Mouse (Mus musculus) erythroblast, embryonic 14.5 days (primary cell): ENCODE measurements around the gene Qrich2. TPM values are rescaled to one million over a fixed set of nuclear protein-coding genes. Genes with fewer than 3 reads are reported as not detected.

Experiments
- H3K27me3 ChIP-seq: 2 replicates; pipeline ENCODE4 v1.6.1; 2012; ENCODE audit warnings: inconsistent platforms; ENCODE audit not compliant: control insufficient read depth
- H3K36me3 ChIP-seq: 2 replicates; pipeline ENCODE4 v1.6.1; 2012; ENCODE audit warnings: mild to moderate bottlenecking, inconsistent platforms; ENCODE audit not compliant: control insufficient read depth
- H3K4me1 ChIP-seq: 2 replicates; pipeline ENCODE4 v1.6.1; 2012; ENCODE audit warnings: inconsistent platforms; ENCODE audit not compliant: control insufficient read depth
- H3K4me3 ChIP-seq: replicated peaks from 2 replicates; pipeline ENCODE3; 2012; ENCODE audit warnings: moderate library complexity, mild to moderate bottlenecking, inconsistent platforms
- H3K9me3 ChIP-seq: 2 replicates; pipeline ENCODE4 v1.6.1; 2012; ENCODE audit warnings: low read length, inconsistent platforms, mixed read lengths; ENCODE audit not compliant: control insufficient read depth
- GATA1 ChIP-seq: IDR thresholded peaks from 2 replicates; pipeline ENCODE4 v1.6.1; 2012; ENCODE audit warnings: low read length, inconsistent platforms, mixed read lengths
- TAL1 ChIP-seq: IDR thresholded peaks from 3 replicates; pipeline ENCODE4 v1.6.1; 2012; ENCODE audit warnings: low read length, inconsistent platforms, mixed read lengths
- polyA plus RNA-seq: library from polyadenylated mRNA; stranded (reverse); fragments of >175 nt; gene quantifications from 2 replicates; pipeline ENCODE4 v1.2.3, GENCODE M21; 2012

Qrich2 gene
- polyA plus RNA-seq, 1 experiment: not detected

DNA sequence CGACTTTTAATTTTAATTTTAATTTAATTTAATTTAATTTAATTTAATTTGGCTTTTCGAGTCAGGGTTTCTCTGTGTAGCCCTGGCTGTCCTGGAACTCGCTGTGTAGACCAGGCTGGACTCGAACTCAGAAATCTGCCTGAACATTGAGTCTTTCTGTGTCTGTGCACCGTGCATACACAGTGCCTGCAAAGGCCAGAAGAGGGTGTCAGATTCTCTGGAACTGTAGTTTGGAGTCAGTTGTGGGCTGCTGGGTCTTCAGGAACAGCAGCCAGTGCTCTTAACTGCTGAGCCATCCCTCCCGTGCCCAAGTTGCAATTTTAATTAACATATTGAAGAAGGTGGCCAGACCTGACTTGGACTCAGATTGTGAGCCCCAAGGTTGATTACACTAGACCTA, 25.3 kb upstream of the Qrich2 start:
- H3K4me3 ChIP-seq: peak overlapping the region; percentile 86
- TF ChIP-seq GATA1: no peak
- no peak for TF ChIP-seq TAL1
- H3K9me3 ChIP-seq: peaks cover 6% of the 10 kb centered on the region; the same call in 1 of the 2 replicates
- H3K36me3 ChIP-seq: peaks cover 13% of the 10 kb centered on the region
- H3K27me3 ChIP-seq: no peaks in the 10 kb centered on the region
- peaks cover 38% of the 10 kb centered on the region for H3K4me1 ChIP-seq

DNA sequence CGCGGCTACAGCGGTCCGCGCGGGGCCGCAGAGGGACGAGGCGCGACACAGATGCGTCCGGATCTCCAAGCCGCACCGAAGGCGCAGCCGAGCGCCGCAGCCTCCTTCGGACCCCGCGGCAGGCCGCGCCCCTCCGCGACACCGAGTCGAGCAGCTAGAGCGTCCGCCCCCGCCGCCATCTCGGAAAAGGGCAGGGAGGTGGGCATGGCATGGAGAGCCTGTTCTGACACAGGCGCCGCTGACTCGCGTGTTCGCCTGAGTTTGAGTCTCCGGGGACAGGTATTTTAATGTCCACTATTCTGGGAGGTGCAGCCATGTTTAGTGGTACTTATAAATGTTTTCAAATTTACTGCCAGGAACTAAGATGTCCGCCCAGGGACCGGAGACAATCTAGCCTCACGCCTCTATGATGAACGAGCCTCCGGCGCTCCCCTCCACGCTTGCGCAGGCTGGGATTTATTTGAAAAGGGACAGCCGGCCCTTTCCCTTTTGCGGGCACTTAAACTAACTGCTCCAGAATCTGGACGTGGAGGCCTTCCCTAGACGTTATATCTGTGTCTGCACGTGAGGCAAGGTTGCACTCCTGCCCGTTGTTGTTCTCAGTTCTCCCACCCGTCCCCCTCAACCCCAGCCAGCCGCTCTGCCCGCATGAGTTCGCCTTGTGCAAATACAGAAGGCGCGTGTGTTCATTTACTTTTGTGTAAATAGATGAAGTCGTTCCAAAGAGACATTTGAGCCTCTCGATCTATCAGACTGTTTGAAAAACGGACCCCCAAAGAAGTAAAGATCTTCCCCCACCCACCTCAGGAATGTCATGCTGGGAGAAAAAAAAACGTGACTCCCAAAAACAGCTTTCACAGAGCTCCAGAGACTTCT, 24.4 kb upstream of the Qrich2 start:
- TF ChIP-seq GATA1 (no peak), TAL1 (no peak)
- H3K36me3 ChIP-seq: peaks cover 21% of the 10 kb centered on the region

DNA sequence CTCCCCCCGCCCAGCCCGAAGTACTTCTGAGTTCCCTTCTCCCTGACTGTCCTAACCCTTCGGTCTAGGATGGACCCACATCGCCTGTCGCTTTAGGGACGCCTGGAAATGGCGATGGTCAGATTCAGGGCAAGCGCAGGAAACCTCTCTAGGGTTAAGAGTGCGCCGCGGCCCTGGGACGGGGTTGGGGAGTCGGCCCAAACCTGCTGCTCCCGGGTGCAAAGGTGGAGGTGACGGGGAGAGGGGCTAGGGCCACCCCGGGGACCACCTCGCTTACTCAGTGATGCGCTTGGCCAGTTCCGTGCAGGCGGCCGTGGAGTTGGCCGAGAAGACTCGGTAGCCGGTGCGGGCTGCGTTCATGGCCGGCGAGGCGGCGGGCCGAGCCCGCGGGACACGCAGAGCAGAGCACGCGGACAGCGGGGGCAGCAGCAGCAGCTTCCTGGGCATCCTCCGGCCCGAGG, 23.8 kb upstream of the Qrich2 start:
- TF ChIP-seq GATA1: no peak
- no peak for TF ChIP-seq TAL1
- Histone ChIP-seq H3K4me3 (peak overlapping the region; percentile 86), H3K27me3 (no peaks in the 10 kb centered on the region), H3K4me1 (peaks cover 38% of the 10 kb centered on the region), H3K36me3 (peaks cover 28% of the 10 kb centered on the region), H3K9me3 (peaks cover 6% of the 10 kb centered on the region; the same call in 1 of the 2 replicates)

More for the DNA sequence above, 24.4 kb upstream of the Qrich2 start:
- H3K4me1 ChIP-seq: peaks cover 38% of the 10 kb centered on the region
- H3K9me3 ChIP-seq: peaks cover 6% of the 10 kb centered on the region; the same call in 1 of the 2 replicates
- H3K4me3 ChIP-seq: peak overlapping the region; percentile 86
- no peaks in the 10 kb centered on the region for H3K27me3 ChIP-seq

DNA sequence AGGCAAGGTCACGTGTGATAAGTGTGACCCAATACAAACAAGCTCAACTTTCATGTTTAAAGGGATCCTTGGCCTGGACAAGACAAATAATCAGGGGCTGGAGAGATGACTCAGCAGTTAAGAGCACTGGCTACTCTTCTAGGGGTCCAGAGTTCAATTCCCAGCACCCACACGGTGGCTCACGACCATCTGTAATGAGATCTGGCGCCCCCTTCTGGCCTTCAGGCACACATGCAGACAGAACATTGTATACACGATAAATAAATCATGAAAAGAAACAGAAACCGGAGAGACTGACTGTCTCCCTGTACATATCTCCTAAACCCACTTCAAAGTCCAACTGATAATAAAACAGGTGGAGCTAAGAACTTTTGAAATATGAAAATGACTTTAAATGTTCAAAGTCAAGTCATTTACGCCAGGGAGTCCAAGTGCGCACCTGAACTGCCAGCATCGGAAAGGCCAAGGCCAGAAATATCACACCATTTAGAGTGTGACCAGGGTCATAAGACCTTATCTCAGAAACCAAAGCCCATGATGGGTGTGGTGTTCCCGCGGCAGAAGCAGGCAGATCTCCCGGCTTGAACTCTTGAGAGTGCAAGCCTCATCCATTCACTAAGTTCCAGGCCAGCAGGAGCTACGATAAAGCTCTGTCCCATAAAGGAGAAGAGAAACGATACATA, 22.8 kb upstream of the Qrich2 start:
- H3K4me3 ChIP-seq: peak overlapping the region; percentile 86

DNA sequence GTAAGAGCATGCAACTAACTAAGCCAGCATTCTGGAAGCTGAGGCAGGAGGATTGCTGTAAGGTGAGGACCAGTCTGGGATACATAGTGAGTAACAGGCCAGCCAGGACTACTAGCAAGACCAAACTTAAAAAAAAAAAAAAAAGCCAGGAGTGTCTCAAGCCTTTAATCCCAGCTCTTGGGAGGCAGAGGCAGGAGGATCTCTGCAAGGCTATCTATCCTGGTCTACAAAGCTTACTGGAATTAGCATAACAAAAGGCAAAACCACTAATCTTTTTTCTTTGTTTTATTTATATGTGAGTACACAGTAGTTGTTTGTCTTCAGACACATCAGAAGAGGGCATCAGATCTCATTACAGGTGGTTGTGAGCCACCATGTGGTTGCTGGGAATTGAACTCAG, 22.2 kb upstream of the Qrich2 start:
- TF ChIP-seq TAL1 (no peak), GATA1 (no peak)
- peaks cover 34% of the 10 kb centered on the region for H3K4me1 ChIP-seq
- H3K4me3 ChIP-seq: no peak overlapping the region
- peaks cover 6% of the 10 kb centered on the region; the same call in 1 of the 2 replicates for H3K9me3 ChIP-seq
- H3K27me3 ChIP-seq: no peaks in the 10 kb centered on the region
- peaks cover 39% of the 10 kb centered on the region for H3K36me3 ChIP-seq

More for the DNA sequence above, 22.8 kb upstream of the Qrich2 start:
- TF ChIP-seq TAL1 (no peak), GATA1 (no peak)
- Histone ChIP-seq H3K36me3 (peaks cover 35% of the 10 kb centered on the region), H3K27me3 (no peaks in the 10 kb centered on the region), H3K9me3 (peaks cover 6% of the 10 kb centered on the region; the same call in 1 of the 2 replicates), H3K4me1 (peaks cover 38% of the 10 kb centered on the region)

DNA sequence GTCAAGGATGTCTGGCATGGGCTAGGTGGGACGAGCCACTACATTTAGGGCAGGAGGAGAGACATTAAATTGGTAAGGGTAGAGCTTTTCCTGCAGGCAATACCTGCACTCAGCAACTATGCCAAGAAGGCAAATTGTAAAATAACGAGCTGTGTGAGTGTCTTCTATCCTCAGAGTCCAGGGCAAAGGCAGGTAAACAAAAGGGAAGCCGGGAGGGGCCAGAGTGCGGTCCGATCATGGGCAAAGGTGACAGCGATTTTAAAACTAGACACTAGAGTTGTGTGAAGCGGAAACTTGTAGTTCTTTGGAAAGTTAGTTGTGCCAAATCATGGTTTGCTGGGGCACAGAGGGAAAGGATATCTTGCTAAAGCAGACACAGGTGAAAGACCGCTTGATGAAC, 18.2 kb upstream of the Qrich2 start:
- Histone ChIP-seq H3K27me3 (no peaks in the 10 kb centered on the region), H3K4me3 (no peak overlapping the region), H3K36me3 (peaks cover 71% of the 10 kb centered on the region), H3K4me1 (peaks cover 7% of the 10 kb centered on the region), H3K9me3 (peaks cover 6% of the 10 kb centered on the region; the same call in 1 of the 2 replicates)
- TF ChIP-seq TAL1 (no peak), GATA1 (no peak)

DNA sequence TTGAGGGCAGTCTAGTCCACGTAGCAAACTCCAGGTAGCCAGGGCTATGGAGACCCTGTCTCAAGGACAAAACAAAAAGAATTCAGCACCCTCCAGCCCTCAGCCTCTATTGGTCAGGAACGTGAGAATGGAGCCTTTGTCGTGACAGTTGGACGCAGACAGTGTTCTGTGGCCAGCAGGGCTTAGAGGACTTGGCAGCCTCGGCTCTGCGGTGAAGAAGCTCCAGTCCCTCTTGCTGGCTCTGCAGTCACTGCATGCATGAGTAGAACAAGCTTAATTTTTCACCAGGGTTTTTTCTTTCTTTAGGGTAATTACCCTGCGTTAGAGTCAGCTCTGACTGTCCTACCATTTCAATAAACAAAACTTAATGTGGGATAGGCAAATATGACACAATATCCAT, 15.7 kb upstream of the Qrich2 start:
- no peaks in the 10 kb centered on the region for H3K27me3 ChIP-seq
- TF ChIP-seq GATA1 (no peak), TAL1 (no peak)
- H3K36me3 ChIP-seq: peaks cover 85% of the 10 kb centered on the region
- H3K9me3 ChIP-seq: no peaks in the 10 kb centered on the region
- no peak overlapping the region for H3K4me3 ChIP-seq
- no peaks in the 10 kb centered on the region; the same call in 1 of the 2 replicates for H3K4me1 ChIP-seq

DNA sequence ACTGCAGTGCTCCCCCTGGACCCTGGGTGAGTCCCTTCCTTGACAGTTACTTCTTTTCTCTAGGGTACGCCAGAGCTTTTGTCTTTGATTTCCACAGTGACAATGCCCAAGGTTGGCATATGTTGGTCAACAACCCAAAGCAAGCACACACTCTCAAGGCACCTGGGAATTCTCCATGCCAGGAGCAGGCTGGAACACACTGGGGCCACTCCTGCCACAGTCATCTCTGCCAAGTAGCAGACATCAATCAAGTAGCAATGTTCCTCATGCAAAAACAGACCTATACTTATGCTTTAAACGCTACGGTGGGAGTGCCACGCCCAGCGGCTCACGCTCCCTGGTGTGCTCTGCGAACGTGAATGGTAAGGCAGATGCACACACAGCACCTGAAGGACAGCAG, 14.9 kb upstream of the Qrich2 start:
- Histone ChIP-seq H3K36me3 (peaks cover 87% of the 10 kb centered on the region), H3K4me3 (no peak overlapping the region), H3K4me1 (no peaks in the 10 kb centered on the region; the same call in 1 of the 2 replicates), H3K27me3 (no peaks in the 10 kb centered on the region), H3K9me3 (no peaks in the 10 kb centered on the region)
- TF ChIP-seq GATA1 (no peak), TAL1 (no peak)

DNA sequence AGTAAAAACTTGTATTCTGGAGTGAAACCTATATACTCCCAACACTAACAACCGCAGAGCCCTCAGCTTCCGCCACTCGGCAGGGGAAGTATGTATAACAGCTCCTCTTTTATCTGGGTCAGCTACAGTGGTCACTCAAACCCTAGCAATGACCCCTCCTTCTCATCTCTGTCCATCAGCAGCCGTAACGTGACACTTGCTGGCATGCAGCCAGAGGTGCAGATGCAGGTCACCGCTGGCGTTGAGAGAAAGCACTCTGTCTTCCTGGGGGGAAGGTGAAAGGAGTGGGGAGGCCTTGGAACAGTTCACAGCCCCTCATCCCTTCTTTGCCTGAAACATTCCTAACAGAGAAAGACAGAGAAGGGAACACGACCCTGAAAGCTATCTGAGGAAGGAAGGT, 13.8 kb upstream of the Qrich2 start:
- TF ChIP-seq TAL1: no peak
- no peak for TF ChIP-seq GATA1
- no peak overlapping the region for H3K4me3 ChIP-seq
- H3K4me1 ChIP-seq: no peaks in the 10 kb centered on the region; the same call in 1 of the 2 replicates
- no peaks in the 10 kb centered on the region for H3K27me3 ChIP-seq
- peaks cover 86% of the 10 kb centered on the region for H3K36me3 ChIP-seq
- no peaks in the 10 kb centered on the region for H3K9me3 ChIP-seq
